Mouse (Mus musculus) ES-Bruce4 (cell line): ENCODE data around the gene Fndc3b.

ENCODE experiments used
- CTCF ChIP-seq: IDR thresholded peaks from one replicate; pipeline ENCODE4 v1.8.1; 2011; ENCODE audit warnings: low read depth, low read length
- EP300 ChIP-seq: IDR thresholded peaks from 2 replicates; pipeline ENCODE4 v1.6.1; 2011; ENCODE audit warnings: low read depth, low read length; ENCODE audit not compliant: insufficient read depth

- TF ChIP-seq CTCF, result no peak
- no peak for TF ChIP-seq EP300
Measured at GRCm38 (mm10) chr3:27541181-27541580, 169.9 kb downstream of the Fndc3b start.
